Mouse (Mus musculus): ENCODE measurements at regions not wholly inside any gene's neighbourhood (a gene's known extent, or its start where the extent isn't known, plus 50 kb on each side); places are given as distances from the start of the nearest gene placed in this dataset.
"Not testable (repeated sequence)": the region's sequence is repeated elsewhere in the genome, so short reads cannot be mapped to it uniquely, and the experiment has no call there.

DNA sequence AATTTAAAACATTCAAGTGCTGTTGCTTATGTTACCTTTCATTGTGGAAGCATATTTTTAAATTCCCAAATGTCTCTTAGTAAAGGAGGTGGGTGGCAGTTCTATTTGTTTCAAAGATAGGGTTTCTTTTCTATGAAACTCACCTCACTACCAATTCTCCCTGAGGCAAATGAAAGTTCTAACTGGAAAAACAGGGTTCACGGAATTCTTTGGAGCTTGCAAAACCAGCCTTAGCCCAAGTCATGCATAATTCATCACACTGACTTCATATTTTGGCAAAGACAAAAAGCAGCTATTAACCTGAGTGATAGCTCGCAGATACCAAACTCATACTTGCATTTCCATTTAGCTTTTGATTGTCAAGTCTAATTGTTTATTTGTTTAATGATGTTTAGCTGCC, 73.8 kb downstream of the Dio2 start:
- DNase-seq = no peak

DNA sequence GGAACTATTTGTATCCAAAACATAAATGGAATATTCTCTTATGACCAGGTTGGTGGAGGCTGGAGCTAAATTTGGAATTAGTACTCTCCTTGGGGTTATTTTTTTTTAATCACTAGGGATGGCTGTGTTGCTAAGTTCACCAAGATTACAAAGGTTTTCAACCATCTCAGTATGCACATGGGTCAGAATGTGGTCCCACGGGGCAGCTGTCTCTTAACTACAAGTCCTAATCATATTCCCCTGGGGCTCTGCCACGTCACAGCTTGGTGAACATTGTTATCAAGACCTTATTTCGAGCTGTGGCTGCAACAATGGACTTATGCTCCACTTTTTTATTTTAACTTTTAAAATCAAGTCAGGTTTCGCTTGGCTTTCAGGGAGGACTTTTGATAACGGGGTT, 92.8 kb downstream of the Dio2 start:
- DNase-seq = no peak

DNA sequence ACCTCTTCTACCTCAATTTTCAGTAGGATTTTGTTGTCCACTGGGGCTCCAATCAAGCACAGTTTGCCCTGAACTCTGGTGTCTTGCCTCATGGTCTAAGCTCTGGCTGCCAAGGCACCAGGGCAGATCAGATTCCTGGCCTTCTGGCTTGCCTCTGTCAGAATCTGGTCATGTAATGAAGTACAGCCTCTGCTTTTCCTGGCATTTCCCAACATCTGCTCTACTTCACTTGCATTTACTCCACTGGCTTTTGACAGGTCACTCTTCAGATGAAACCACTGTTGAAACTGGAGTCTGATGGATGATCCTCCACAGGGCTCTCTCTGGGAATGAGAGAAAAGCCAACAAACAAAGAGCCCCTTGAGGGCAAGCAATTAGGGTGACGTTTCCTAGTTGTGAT, 94.3 kb downstream of the Dio2 start:
- no peak for DNase-seq

DNA sequence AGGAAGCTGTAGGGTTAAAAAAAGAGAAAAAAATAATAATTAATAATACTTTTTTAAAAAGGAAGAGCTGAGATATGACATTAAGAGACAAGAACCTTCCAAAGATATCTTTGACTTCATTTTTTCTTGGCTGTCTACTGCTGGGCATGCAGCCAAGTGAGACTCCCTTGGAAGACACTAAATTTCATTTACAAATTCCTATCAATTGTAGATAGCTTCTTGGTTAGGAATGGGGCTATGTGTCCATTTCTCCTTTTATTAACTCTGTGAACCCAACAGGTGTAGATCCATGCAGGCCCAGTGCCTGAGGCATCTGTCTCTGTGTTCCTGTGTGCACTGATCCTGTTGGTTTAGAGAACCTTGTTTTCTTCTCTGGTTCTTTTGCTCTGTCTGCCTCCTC, 113.4 kb downstream of the Dio2 start:
- DNase-seq = peak; percentile 35

DNA sequence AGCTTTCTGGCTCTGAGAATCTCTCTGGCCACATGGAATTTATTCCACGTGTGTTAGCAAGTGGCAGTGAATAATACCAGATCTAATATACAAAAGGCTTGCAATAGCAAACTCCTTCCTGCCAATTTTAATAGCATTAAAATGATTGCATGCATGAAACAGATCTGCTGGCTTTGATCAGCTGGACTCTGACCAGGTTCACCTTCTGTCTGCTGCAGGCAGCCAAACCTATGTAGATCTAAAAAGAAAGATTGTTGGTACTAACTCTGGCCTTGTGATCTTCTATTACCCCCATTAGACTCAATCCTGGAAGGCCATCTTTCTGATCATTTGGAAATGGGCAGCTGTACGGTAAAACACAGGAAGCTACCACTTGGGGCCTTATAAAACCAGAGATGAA, 114.8 kb downstream of the Dio2 start:
- no peak for DNase-seq

DNA sequence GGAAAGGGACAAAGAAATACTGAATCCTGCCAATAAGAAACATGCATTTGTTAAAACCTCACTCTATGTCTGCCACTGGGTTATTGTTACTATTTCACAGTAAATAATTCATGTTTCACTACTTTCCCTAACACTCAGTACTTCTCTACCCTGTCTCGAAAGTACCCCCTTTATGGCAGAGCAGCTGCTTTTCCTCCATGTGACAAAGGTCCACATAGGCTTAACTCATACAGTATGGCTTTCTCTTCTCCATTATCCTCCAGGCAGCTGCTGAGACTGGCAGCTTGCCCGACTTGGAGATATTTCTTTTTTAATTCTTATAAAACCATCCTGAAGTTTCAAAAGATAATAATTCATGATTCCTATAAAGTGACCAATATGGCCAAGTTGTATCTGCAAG, 129.4 kb downstream of the Dio2 start:
- DNase-seq = no peak

DNA sequence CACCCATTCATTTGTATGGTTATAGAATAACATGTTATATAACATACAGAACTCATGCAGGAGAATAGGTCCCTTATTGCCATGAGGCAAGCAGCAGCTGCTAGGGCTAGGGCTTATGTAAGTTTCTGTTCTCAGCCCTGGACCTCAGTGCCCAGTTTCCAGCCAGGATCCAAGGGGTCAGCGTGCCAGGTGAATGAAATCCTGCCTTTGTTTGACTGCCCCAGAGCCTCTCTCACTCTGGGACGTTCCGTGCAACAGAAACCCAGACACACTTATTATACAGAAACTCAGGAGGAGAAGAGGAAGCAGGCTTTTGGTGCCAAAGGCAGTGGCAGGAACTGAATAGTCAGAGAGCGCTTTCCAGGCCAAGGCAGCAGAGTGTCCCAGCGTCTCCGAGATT, 130.3 kb downstream of the Dio2 start:
- DNase-seq = no peak

DNA sequence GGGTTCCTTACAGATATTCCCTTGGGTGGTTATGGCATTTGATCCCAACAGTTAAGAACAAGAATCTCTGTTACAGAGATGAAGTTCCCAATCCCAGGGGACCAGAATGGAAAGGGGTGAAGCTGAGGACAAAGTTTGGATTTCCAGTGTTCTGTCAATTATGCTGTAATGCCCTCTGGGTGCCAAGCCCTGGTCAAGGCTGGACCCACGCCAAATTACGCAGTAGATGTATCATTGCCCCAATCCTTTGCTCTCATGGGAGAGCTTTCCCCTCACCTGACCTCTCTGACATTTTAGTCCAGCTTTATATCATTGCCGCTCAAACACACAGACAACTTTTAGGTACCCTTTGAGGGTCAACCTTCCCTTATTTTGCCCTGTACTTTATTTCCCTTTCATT, 158.2 kb downstream of the Dio2 start:
- DNase-seq = no peak

DNA sequence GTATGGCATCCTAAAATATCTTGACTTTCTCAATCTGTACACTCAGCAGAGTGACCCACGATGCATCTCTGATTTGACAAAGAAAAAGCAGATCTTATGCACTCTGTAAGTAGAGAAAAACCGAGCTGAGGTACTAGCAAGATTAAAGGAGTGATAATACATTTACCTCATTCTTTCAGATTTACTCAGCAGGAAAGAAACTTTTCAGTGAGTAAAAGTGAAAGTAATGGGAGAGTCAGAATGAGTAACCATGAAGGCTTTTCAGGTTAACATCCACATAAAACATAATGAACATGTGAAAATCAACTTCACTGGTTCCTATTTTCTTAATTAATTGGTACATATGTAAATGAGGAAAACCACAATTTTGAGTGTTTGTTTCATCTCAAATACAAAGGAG, 162.1 kb downstream of the Dio2 start:
- DNase-seq = no peak

DNA sequence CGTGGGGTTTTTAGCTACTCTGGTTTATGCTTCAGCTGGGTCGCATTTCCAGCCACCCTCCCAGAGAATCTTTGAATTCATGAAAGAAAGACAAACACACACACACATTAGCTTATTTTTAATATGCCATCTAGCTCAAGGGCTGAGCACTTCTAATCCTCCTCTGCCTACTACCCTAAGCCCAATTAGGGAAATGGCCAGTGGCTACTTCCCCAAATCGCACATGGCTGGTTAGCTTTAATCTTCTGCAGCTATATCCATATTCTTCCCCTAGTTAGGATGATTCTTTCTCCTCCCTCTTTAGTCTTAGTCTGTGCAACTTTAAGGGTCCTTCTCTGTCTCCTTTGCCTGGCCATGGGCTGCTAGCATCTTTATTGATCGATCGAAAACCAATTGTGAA, 166.3 kb downstream of the Dio2 start:
- no peak for DNase-seq

DNA sequence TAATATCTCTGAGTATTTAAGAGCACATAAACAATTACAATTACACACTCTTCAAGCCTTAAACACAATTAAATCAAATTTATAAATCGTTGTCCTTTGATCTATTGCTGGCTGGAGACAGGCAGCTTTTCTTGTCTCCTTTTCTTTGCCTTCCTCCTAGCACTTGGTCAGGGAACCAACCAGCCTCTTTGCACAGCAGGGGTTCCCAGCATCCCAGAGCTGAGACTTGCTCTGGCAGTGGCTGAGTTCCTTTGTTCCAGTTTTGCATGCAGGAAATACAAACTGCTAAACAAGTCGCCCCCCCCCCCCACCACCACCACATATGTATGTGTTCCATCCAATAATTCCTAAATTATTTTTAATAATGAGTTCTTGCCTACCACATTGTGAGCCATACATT, 166.7 kb downstream of the Dio2 start:
- DNase-seq = no peak

DNA sequence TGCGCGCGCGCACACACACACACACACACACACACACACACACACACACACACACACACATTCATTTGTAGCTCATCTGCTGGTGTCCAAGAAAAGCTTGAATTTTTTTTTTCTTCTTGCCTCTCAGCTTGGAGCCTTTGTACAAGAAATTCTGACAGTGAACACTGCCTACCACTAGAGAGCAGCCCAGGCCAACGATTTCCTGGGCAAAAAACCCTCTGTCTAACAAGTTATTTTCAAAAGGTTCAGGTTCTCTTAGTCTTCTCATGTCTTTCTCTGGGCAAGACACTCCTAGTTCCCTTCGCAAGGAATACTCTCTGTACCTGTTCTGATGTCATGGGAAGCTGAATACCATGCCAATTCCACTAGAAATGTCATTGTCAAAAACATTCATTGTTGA, 171.9 kb downstream of the Dio2 start:
- peak; percentile 59 for DNase-seq

DNA sequence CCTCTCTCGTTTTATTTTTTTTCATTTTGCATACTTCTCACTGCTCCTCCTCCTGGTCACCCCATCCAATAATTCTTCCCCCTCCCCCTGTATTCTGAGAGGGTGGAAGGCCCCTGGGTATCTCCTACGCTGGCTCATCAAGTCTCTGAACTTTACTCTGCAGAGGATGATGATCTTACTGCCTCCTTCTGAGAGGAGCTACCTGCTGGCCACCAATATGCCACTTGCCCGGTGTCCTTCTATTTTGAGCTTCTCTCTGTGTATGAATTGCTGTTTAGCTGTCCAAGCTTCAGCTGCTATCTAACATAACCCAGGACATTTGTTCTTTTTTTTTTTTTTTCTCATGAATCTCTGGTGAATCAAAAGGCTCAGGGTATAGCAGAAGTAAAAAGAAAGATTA, 173.2 kb downstream of the Dio2 start:
- DNase-seq = no peak

DNA sequence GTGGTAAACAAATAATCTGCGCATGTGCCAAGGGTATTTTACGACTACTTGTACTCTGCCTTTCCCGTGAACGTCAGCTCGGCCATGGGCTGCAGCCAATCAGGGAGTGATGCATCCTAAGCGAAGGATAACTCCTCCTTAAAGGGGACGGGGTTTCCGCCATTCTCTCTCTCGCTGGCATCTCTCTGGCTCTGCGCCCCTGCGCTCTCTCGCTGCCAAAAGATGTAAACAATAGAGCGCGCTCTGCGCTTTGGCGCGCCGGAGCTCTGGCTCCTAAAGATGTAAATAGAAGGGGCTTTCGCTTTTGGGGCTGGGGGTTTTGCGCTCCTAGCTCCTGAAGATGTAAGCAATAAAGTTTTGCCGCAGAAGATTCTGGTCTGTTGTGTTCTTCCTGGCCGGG, 173.6 kb downstream of the Dio2 start:
- DNase-seq = not testable (repeated sequence)

DNA sequence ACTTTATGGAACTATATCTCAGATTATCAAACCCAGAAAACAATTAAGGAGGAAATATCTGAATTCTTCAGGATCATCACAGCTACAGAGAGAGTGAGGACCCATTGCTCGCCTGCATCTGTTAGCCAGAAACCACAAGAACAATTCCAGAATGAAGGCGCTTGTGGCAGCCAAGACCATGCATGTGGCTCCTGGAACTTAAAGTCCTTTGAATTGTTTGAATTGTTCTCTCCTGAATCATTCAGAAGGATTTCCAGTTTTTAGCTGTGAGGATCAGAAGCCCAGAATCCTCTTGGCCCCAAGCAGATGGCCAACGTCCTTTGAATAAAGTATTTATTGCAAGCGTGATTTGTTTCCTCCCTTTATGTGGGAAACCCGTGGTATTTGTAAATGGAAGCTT, 195.9 kb downstream of the Dio2 start:
- no peak for DNase-seq

Measured in right cerebral cortex, postnatal 14 days (tissue).